ENCODE assay signal across 21 mouse cellular contexts in the genomic region with DNA sequence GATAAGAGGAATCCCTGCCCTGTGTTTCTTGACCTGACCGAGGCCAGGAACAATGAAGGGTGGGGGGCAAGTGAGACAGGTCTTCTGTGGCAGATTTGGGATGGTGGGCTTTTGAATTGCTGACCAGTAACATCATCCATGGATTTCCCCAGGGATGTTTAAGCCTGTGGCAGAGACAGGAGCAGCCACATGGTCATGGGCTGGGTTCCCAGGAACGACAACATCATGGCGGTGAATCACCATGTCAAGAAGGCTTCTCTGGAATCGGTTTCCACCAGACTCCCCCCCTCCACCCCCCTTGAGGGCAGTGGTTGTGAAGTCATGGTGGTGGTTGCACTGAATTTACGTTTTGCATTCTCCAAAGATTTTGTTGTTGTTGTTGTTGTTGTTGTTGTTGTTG.
DNase-seq lines count a peak whose midpoint lies in the region; ATAC-seq lines count a peak whose summit lies in the region.
"Had no signal": no experiment of that assay in that cellular context is flagged by ENCODE, and none has a peak within 500 bp of the region (broad histone marks: within the 10 kb centered on the region; RNA-seq: fewer than 3 reads in every experiment).

No protein-coding gene starts in this region.

- intact Hi-C loops in heart, postnatal 10 days (cut with DNase I): no loop called here
- intact Hi-C loops in heart, postnatal 36 days (cut with DNase I): no loop called here

- 77% methylated on average over 5 of the region's 5 CpGs for WGBS in heart, embryonic 16.5 days

- no peak overlapping the region for H3K9ac ChIP-seq in heart, embryonic 16.5 days (ENCODE audit: low read length)
- H3K9ac ChIP-seq: embryonic facial prominence, embryonic 12.5 days; forebrain, embryonic 13.5 days; forebrain, embryonic 15.5 days; forebrain, postnatal 0 days had no signal

- DNase-seq in heart, adult 11 months: peak; percentile 88
- DNase-seq in heart, postnatal 10 days: no peak
- DNase-seq in heart, postnatal 36 days: no peak
- DNase-seq in 3T3-L1 (ENCODE audit: low read depth, low spot score): peak; percentile 73
- peak; percentile 46 for DNase-seq in NIH3T3 (ENCODE audit: low read depth)
- DNase-seq in adrenal gland, adult 8-10 months: no peak
- no peak for DNase-seq in testis, postnatal 14 days (ENCODE audit: low spot score)
- DNase-seq: adrenal gland, adult 2 months; adrenal gland, postnatal 14 days; adrenal gland, postnatal 36 days; cerebellum, adult 11-12 months; cerebellum, adult 2 months; cerebellum, adult 9-10 months; cerebellum, postnatal 25 days; forebrain, postnatal 0 days had no signal

- peak overlapping the region; percentile 18; the same call in 1 of the 2 replicates for H3K27ac ChIP-seq in heart, embryonic 16.5 days (ENCODE audit: low read length)
- H3K27ac ChIP-seq: embryonic facial prominence, embryonic 10.5 days; embryonic facial prominence, embryonic 12.5 days; forebrain, embryonic 13.5 days; forebrain, embryonic 15.5 days had no signal

- no peaks in the 10 kb centered on the region for H3K36me3 ChIP-seq in heart, embryonic 16.5 days (ENCODE audit: control insufficient read depth, insufficient read depth)
- H3K36me3 ChIP-seq: embryonic facial prominence, embryonic 10.5 days; embryonic facial prominence, embryonic 12.5 days; forebrain, embryonic 15.5 days; G1E had no signal

- H3K4me1 ChIP-seq in heart, embryonic 16.5 days (ENCODE audit: control insufficient read depth, insufficient read depth, low read length): peaks cover 4% of the 10 kb centered on the region; the same call in 1 of the 2 replicates
- H3K4me1 ChIP-seq: embryonic facial prominence, embryonic 10.5 days; embryonic facial prominence, embryonic 12.5 days; forebrain, embryonic 13.5 days had no signal

- no peaks in the 10 kb centered on the region for H3K27me3 ChIP-seq in heart, embryonic 16.5 days (ENCODE audit: control insufficient read depth, insufficient read depth, low read length)
- H3K27me3 ChIP-seq: embryonic facial prominence, embryonic 12.5 days; forebrain, embryonic 13.5 days; forebrain, embryonic 15.5 days had no signal

- H3K4me3 ChIP-seq in heart, embryonic 16.5 days (ENCODE audit: low read length): no peak overlapping the region
- H3K4me3 ChIP-seq: embryonic facial prominence, embryonic 10.5 days; embryonic facial prominence, embryonic 12.5 days; forebrain, embryonic 13.5 days; forebrain, embryonic 15.5 days had no signal

- no peak overlapping the region for H3K4me2 ChIP-seq in heart, embryonic 16.5 days (ENCODE audit: low read depth, low read length)
- H3K4me2 ChIP-seq: embryonic facial prominence, embryonic 12.5 days; forebrain, embryonic 13.5 days; forebrain, embryonic 15.5 days had no signal

- no peak for ATAC-seq in heart, embryonic 16.5 days (replicated peaks; ENCODE audit: extremely low read depth, insufficient read depth, low FRiP score)
- ATAC-seq: forebrain, embryonic 13.5 days; forebrain, embryonic 15.5 days; forebrain, postnatal 0 days had no signal

- H3K9me3 ChIP-seq in heart, embryonic 16.5 days (replicated peaks; ENCODE audit: control insufficient read depth, low read length): no peaks in the 10 kb centered on the region
- H3K9me3 ChIP-seq: embryonic facial prominence, embryonic 10.5 days; embryonic facial prominence, embryonic 12.5 days; forebrain, embryonic 13.5 days; forebrain, embryonic 15.5 days had no signal

Comparison
In these comparisons a context has a peak if more than half of its experiments do, and no peak if none do; other contexts are left out.
1. DNase-seq: peak in heart, adult 11 months (single experiment), 3T3-L1 (single experiment) and NIH3T3 (single experiment); none in heart, postnatal 10 days (0 of 2), heart, postnatal 36 days (0 of 2), adrenal gland, adult 8-10 months (single experiment) and testis, postnatal 14 days (single experiment).